Mouse (Mus musculus): ENCODE measurements around the gene Pla2g5. TPM values are rescaled to one million over a fixed set of nuclear protein-coding genes. Genes with fewer than 3 reads are reported as not detected.
"Not testable (repeated sequence)": the region's sequence is repeated elsewhere in the genome, so short reads cannot be mapped to it uniquely, and the experiment has no call there.

Gene Pla2g5
- polyA plus RNA-seq, 1 experiment from 2014 or later = 0.42 TPM

DNA sequence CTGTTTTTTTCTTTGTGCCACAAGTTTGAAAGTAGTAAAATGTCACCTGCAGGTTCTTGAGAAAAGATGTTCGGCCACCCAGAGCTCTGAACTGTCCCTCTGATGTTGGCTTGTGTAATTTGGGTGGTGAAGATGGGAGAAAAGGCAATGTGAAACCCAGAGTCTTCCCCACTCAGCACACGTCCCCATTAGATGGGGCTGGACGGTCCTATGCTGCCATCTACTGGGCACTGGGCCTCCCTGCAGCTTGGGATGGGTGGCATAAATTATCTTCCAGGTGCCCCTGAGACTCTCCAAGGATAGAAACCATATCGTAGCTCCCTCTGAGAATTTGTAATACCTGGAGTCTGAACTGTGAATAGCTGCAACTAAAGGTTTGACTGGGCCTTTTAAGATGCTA is 11.8 kb downstream of the Pla2g5 start:
- H3K4me1 ChIP-seq (replicated peaks; ENCODE audit: control insufficient read depth, insufficient read depth, low read length) = no peaks in the 10 kb centered on the region
- H3K9ac ChIP-seq (ENCODE audit: low read length) = no peak overlapping the region
- H3K4me2 ChIP-seq (ENCODE audit: low read length) = no peak overlapping the region
- H3K4me3 ChIP-seq (ENCODE audit: low read depth, low read length) = no peak overlapping the region
- 2% methylated on average over 4 of the region's 4 CpGs for WGBS
- H3K27ac ChIP-seq (ENCODE audit: low read depth) = no peak overlapping the region
- H3K9me3 ChIP-seq (ENCODE audit: control insufficient read depth, low read length) = no peaks in the 10 kb centered on the region
- no peaks in the 10 kb centered on the region for H3K27me3 ChIP-seq (replicated peaks; ENCODE audit: control insufficient read depth, insufficient read depth, low read length)
- ATAC-seq (replicated peaks; ENCODE audit: low FRiP score, low TSS enrichment, low read depth) (no peak), DNase-seq (ENCODE audit: low spot score) (peak; percentile 91)
- no peaks in the 10 kb centered on the region for H3K36me3 ChIP-seq (ENCODE audit: control insufficient read depth, insufficient read depth, low read length)

DNA sequence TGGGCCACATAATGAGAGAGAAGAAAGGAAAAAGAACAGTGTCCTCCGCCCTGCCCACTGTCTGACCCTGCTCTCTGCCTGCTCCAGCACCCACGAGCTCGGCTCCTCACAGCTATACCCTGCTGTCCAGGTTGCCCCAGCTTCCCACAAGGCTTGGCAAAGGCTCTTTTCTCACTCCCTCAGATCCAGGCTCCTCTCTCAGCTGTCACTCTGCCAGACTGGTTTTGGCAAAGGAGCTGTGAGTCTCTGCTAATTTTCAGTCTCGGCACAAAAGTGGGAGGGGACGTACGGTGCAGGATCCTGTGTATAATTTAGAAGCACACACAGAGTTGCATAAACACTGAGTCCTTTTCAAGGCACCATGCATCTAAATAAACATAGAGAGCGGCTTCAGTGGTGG is 21.9 kb downstream of the Pla2g5 start:
- ATAC-seq (replicated peaks; ENCODE audit: low FRiP score, low TSS enrichment, low read depth) (no peak), DNase-seq (ENCODE audit: low spot score) (no peak)
- Histone ChIP-seq H3K9ac (ENCODE audit: low read length) (no peak overlapping the region), H3K4me3 (ENCODE audit: low read depth, low read length) (no peak overlapping the region), H3K27ac (ENCODE audit: low read depth) (no peak overlapping the region), H3K9me3 (ENCODE audit: control insufficient read depth, low read length) (peaks cover 11% of the 10 kb centered on the region), H3K27me3 (replicated peaks; ENCODE audit: control insufficient read depth, insufficient read depth, low read length) (no peaks in the 10 kb centered on the region), H3K36me3 (ENCODE audit: control insufficient read depth, insufficient read depth, low read length) (no peaks in the 10 kb centered on the region), H3K4me1 (replicated peaks; ENCODE audit: control insufficient read depth, insufficient read depth, low read length) (no peaks in the 10 kb centered on the region), H3K4me2 (ENCODE audit: low read length) (no peak overlapping the region)
- 58% methylated on average over 7 of the region's 7 CpGs for WGBS

DNA sequence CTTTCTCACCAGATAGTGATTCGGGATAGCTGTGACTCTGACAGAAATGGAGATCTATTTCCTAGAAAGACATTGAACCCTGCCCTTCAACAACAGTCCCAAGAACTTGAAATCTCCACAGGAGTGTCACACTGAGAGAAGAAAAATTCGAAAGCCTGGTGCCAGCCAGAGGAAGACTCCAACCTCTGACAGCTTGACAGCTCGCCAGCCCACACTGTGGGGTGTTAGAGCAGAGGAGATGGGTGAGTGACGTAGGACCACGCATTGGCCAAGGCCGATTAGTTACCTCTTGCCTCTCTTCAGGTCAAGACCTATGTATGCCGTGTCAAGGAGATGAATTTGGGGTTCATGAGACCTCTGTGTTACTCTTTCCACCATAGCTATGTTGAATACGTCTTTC is 22.6 kb downstream of the Pla2g5 start:
- Histone ChIP-seq H3K4me2 (ENCODE audit: low read length) (no peak overlapping the region), H3K4me3 (ENCODE audit: low read depth, low read length) (no peak overlapping the region), H3K4me1 (replicated peaks; ENCODE audit: control insufficient read depth, insufficient read depth, low read length) (no peaks in the 10 kb centered on the region; the same call in 1 of the 2 replicates), H3K27ac (ENCODE audit: low read depth) (no peak overlapping the region), H3K36me3 (ENCODE audit: control insufficient read depth, insufficient read depth, low read length) (no peaks in the 10 kb centered on the region), H3K9me3 (ENCODE audit: control insufficient read depth, low read length) (peaks cover 11% of the 10 kb centered on the region), H3K9ac (ENCODE audit: low read length) (no peak overlapping the region), H3K27me3 (replicated peaks; ENCODE audit: control insufficient read depth, insufficient read depth, low read length) (no peaks in the 10 kb centered on the region)
- ATAC-seq (replicated peaks; ENCODE audit: low FRiP score, low TSS enrichment, low read depth) = no peak
- 83% methylated on average over 8 of the region's 8 CpGs for WGBS
- no peak for DNase-seq (ENCODE audit: low spot score)

DNA sequence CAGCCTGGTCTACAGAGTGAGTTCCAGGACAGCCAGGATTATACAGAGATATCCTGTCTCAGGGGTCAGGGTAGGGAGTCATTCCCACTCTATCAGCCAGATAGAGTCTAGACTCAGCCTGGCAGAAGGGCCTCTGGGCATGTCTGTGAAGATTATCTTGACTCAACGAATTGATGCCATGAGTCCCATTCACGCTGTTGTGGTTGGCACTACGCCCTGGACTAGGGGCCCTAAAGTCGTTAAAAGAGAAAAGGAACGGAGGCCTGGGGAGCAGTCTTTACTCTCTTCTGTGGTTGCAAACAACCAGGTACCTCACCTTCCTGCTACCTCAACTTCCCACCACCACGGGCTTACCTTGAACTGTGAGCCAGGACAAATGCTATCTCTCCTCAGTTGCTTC is 23.5 kb downstream of the Pla2g5 start:
- 86% methylated on average over 6 of the region's 6 CpGs for WGBS

DNA sequence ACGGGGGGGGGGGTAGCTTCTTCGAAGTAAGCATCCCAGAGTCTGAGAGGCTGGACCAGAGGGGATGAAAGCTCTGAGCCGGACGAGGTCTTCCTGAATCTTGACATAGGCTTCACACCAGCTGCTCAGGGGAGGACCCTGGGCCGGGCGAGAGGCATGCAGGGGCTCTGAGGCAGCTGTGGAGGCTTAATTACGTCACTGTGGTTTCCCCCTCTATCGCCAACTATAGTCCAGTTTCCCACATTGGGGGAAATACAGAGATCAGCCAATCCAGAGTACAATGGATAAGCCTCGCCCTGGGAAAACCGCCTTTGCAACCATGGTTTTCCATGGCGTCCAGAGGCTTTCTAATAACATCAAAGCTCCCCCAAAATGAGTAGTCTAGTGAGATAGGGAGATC is 36.1 kb downstream of the Pla2g5 start:
- no peak overlapping the region for H3K27ac ChIP-seq (ENCODE audit: low read depth)
- no peak for DNase-seq (ENCODE audit: low spot score)
- H3K4me3 ChIP-seq (ENCODE audit: low read depth, low read length) = no peak overlapping the region
- 0 out of 2 replicates have a peak, but pooled peaks cover 7% of the 10 kb centered on the region for H3K9me3 ChIP-seq (ENCODE audit: control insufficient read depth, low read length)
- H3K4me1 ChIP-seq (replicated peaks; ENCODE audit: control insufficient read depth, insufficient read depth, low read length) = peaks cover 15% of the 10 kb centered on the region
- 65% methylated on average over 11 of the region's 11 CpGs for WGBS
- no peak overlapping the region for H3K9ac ChIP-seq (ENCODE audit: low read length)
- ATAC-seq (replicated peaks; ENCODE audit: low FRiP score, low TSS enrichment, low read depth) = no peak
- no peak overlapping the region for H3K4me2 ChIP-seq (ENCODE audit: low read length)
- H3K27me3 ChIP-seq (replicated peaks; ENCODE audit: control insufficient read depth, insufficient read depth, low read length) = no peaks in the 10 kb centered on the region
- H3K36me3 ChIP-seq (ENCODE audit: control insufficient read depth, insufficient read depth, low read length) = no peaks in the 10 kb centered on the region

More for the DNA sequence above, 23.5 kb downstream of the Pla2g5 start:
- ATAC-seq (replicated peaks; ENCODE audit: low FRiP score, low TSS enrichment, low read depth) (no peak), DNase-seq (ENCODE audit: low spot score) (no peak)
- H3K4me3 ChIP-seq (ENCODE audit: low read depth, low read length) = no peak overlapping the region
- H3K4me1 ChIP-seq (replicated peaks; ENCODE audit: control insufficient read depth, insufficient read depth, low read length) = no peaks in the 10 kb centered on the region; the same call in 1 of the 2 replicates
- H3K9ac ChIP-seq (ENCODE audit: low read length) = no peak overlapping the region
- no peak overlapping the region for H3K27ac ChIP-seq (ENCODE audit: low read depth)
- no peaks in the 10 kb centered on the region for H3K27me3 ChIP-seq (replicated peaks; ENCODE audit: control insufficient read depth, insufficient read depth, low read length)
- no peaks in the 10 kb centered on the region for H3K36me3 ChIP-seq (ENCODE audit: control insufficient read depth, insufficient read depth, low read length)
- peaks cover 11% of the 10 kb centered on the region for H3K9me3 ChIP-seq (ENCODE audit: control insufficient read depth, low read length)
- no peak overlapping the region for H3K4me2 ChIP-seq (ENCODE audit: low read length)

DNA sequence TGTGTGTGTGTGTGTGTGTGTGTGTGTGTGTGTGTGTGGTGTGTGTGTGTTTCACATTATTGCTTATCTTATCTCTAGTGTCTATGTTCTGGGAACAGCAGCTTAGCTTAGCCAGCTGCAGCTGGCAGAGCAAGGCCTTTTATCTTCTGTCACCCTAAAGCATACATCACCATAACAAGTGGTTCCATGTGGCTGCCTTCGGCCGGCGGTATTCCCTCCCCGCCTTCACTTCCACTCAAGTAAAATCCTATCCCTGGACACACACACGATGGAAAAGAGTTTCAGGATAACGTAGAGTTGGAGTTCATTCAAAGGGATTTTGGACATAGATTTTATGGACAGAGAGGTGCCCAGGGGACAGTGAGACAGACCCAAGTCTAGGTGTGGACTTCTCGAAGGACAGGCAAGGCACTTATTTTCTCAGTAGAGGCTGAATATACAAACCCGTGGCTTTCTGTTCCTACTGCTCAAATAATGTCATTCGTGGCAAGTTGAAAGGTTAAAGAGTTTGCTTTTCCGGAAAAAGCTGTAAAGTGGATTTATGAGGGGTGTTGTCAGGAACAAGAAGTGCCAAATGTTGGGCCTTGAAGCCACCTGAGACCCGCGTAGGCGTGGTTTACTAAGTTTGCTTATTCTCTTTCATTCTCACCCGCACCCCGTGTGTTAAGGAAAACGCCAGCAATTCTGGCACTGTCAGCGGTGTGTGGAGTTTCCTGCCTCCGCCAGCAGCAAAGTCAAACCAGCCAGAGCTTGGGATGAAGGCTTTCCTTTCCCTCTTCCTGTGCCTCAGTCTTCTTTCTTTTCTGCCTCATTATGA is 37.3 kb downstream of the Pla2g5 start:
- no peaks in the 10 kb centered on the region for H3K36me3 ChIP-seq (ENCODE audit: control insufficient read depth, insufficient read depth, low read length)
- H3K4me2 ChIP-seq (ENCODE audit: low read length) = peak overlapping the region; percentile 20
- H3K9me3 ChIP-seq (ENCODE audit: control insufficient read depth, low read length) = 0 out of 2 replicates have a peak, but pooled peaks cover 7% of the 10 kb centered on the region
- H3K27me3 ChIP-seq (replicated peaks; ENCODE audit: control insufficient read depth, insufficient read depth, low read length) = no peaks in the 10 kb centered on the region
- peak overlapping the region; percentile 22; the same call in 1 of the 2 replicates for H3K27ac ChIP-seq (ENCODE audit: low read depth)
- 10% methylated on average over 18 of the region's 18 CpGs for WGBS
- no peak overlapping the region for H3K4me3 ChIP-seq (ENCODE audit: low read depth, low read length)
- no peak overlapping the region for H3K9ac ChIP-seq (ENCODE audit: low read length)
- ATAC-seq (replicated peaks; ENCODE audit: low FRiP score, low TSS enrichment, low read depth) (0 out of 2 replicates have a peak, but pooled peaks have one; percentile 50), DNase-seq (ENCODE audit: low spot score) (peak; percentile 58)
- H3K4me1 ChIP-seq (replicated peaks; ENCODE audit: control insufficient read depth, insufficient read depth, low read length) = peaks cover 15% of the 10 kb centered on the region

DNA sequence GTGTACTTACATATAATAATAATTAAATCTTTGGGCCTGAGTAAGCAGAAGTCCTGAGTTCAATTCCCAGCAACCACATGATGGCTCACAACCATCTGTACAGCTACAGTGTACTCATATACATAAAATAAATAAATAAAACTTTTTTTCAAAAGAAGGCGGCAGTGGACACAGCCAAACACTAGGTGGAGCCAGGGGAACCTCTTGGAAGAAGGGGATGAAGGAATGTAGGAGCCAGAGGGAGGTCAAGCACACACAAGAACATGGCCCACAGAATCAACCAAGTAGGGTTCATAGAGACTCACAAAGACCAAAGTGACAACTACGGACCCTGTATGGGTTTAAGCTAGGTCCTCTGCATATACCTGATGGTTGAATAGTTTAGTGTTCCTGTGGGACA is 38.6 kb downstream of the Pla2g5 start:
- DNase-seq (ENCODE audit: low spot score) (no peak), ATAC-seq (replicated peaks; ENCODE audit: low FRiP score, low TSS enrichment, low read depth) (no peak)
- no peaks in the 10 kb centered on the region for H3K27me3 ChIP-seq (replicated peaks; ENCODE audit: control insufficient read depth, insufficient read depth, low read length)
- 0 out of 2 replicates have a peak, but pooled peaks cover 7% of the 10 kb centered on the region for H3K9me3 ChIP-seq (ENCODE audit: control insufficient read depth, low read length)
- H3K4me3 ChIP-seq (ENCODE audit: low read depth, low read length) = no peak overlapping the region
- no peak overlapping the region for H3K4me2 ChIP-seq (ENCODE audit: low read length)
- no peak overlapping the region for H3K27ac ChIP-seq (ENCODE audit: low read depth)
- H3K36me3 ChIP-seq (ENCODE audit: control insufficient read depth, insufficient read depth, low read length) = no peaks in the 10 kb centered on the region
- peaks cover 13% of the 10 kb centered on the region for H3K4me1 ChIP-seq (replicated peaks; ENCODE audit: control insufficient read depth, insufficient read depth, low read length)
- H3K9ac ChIP-seq (ENCODE audit: low read length) = no peak overlapping the region
- WGBS = 80% methylated on average over 2 of the region's 2 CpGs

DNA sequence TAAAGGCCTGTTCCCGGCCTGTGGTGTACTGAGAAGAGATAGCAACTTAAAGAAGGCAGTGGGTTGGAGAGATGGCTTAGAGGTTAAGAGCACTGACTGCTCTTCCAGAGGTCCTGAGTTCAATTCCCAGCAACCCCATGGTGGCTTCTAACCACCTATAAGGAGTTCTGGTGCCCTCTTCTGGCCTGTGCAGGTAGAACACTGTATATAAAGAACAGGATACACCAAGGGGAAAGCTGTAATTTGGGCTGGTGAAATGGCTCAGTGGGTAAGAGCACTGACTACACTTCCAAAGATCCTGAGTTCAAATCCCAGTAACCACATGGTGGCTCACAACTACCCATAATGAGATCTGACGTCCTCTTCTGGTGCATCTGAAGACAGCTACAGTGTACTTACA is 39.1 kb downstream of the Pla2g5 start:
- not testable (repeated sequence) for H3K27me3 ChIP-seq (replicated peaks; ENCODE audit: control insufficient read depth, insufficient read depth, low read length); H3K4me3 ChIP-seq (ENCODE audit: low read depth, low read length); H3K4me2 ChIP-seq (ENCODE audit: low read length); DNase-seq (ENCODE audit: low spot score); H3K9me3 ChIP-seq (ENCODE audit: control insufficient read depth, low read length); H3K9ac ChIP-seq (ENCODE audit: low read length); ATAC-seq (replicated peaks; ENCODE audit: low FRiP score, low TSS enrichment, low read depth); H3K27ac ChIP-seq (ENCODE audit: low read depth); H3K36me3 ChIP-seq (ENCODE audit: control insufficient read depth, insufficient read depth, low read length)
- H3K4me1 ChIP-seq (replicated peaks; ENCODE audit: control insufficient read depth, insufficient read depth, low read length) = peaks cover 13% of the 10 kb centered on the region
- 86% methylated on average over 2 of the region's 2 CpGs for WGBS

DNA sequence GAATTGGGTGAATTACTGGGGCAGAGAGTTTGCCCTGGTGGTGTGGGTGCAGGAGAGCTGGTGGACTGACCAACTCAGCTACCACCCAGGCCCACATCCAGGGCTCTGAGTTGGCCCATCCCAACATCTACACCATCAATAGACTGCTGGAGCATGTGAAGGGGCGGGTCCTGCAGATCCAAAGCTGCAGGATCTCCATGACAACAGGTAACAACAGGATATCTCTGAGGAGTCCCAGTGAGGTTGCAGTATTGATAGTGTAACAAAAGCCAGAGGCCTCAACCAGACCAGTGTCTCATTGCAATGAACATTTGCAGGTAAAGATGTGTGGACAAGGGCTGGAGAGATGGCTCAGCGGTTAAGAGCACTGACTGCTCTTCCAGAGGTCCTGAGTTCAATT is 42.2 kb downstream of the Pla2g5 start:
- WGBS = 77% methylated on average over 2 of the region's 2 CpGs
- H3K4me3 ChIP-seq (ENCODE audit: low read depth, low read length) = no peak overlapping the region
- no peak for ATAC-seq (replicated peaks; ENCODE audit: low FRiP score, low TSS enrichment, low read depth)

More for the DNA sequence above, 42.2 kb downstream of the Pla2g5 start:
- Histone ChIP-seq H3K27ac (ENCODE audit: low read depth) (no peak overlapping the region), H3K9me3 (ENCODE audit: control insufficient read depth, low read length) (0 out of 2 replicates have a peak, but pooled peaks cover 7% of the 10 kb centered on the region), H3K36me3 (ENCODE audit: control insufficient read depth, insufficient read depth, low read length) (no peaks in the 10 kb centered on the region), H3K4me2 (ENCODE audit: low read length) (no peak overlapping the region), H3K9ac (ENCODE audit: low read length) (no peak overlapping the region), H3K4me1 (replicated peaks; ENCODE audit: control insufficient read depth, insufficient read depth, low read length) (peaks cover 4% of the 10 kb centered on the region), H3K27me3 (replicated peaks; ENCODE audit: control insufficient read depth, insufficient read depth, low read length) (no peaks in the 10 kb centered on the region)
- no peak for DNase-seq (ENCODE audit: low spot score)
